25 mouse cellular contexts compared by ENCODE assay signal in genomic region chr6:28745864-28746263, GRCm38 (mm10).
"Had no signal": no experiment of that assay in that cellular context is flagged by ENCODE, and none has a peak within 500 bp of the region (broad histone marks: within the 10 kb centered on the region; RNA-seq: fewer than 3 reads in every experiment).

No protein-coding gene starts in this region.

- H3K27ac ChIP-seq: kidney, postnatal 0 days; limb, embryonic 10.5 days; limb, embryonic 13.5 days; liver, embryonic 12.5 days; liver, embryonic 15.5 days; lung, embryonic 15.5 days; midbrain, embryonic 10.5 days; midbrain, embryonic 13.5 days; neural tube, embryonic 13.5 days; stomach, embryonic 15.5 days had no signal

- ATAC-seq: midbrain, embryonic 13.5 days; midbrain, embryonic 16.5 days had no signal

- H3K4me1 ChIP-seq: liver, embryonic 15.5 days had no signal

- H3K4me2 ChIP-seq: limb, embryonic 13.5 days; liver, embryonic 12.5 days; liver, embryonic 15.5 days; lung, embryonic 15.5 days; midbrain, embryonic 13.5 days; neural tube, embryonic 13.5 days; stomach, embryonic 15.5 days had no signal

- DNase-seq: kidney, adult 18-20 months; kidney, adult 9 months; kidney, postnatal 25 days; layer of hippocampus, postnatal 36 days; liver; lung, adult 18-20 months; lung, postnatal 10 days; lung, postnatal 36 days; retina, postnatal 1 day; right cerebral cortex, postnatal 25 days; spleen, adult 18-20 months; thymus, postnatal 25 days had no signal

- H3K36me3 ChIP-seq: stomach, embryonic 15.5 days had no signal

- H3K4me3 ChIP-seq: limb, embryonic 10.5 days; limb, embryonic 13.5 days; liver, embryonic 12.5 days; liver, embryonic 15.5 days; lung, embryonic 15.5 days; megakaryocyte, embryonic 14.5 days; midbrain, embryonic 10.5 days; midbrain, embryonic 13.5 days; myocyte; neural tube, embryonic 13.5 days; stomach, embryonic 15.5 days had no signal

- H3K9ac ChIP-seq: limb, embryonic 13.5 days; liver, embryonic 12.5 days; liver, embryonic 15.5 days; lung, embryonic 15.5 days; midbrain, embryonic 13.5 days; neural tube, embryonic 13.5 days; stomach, embryonic 15.5 days had no signal

- H3K9me3 ChIP-seq: limb, embryonic 10.5 days; limb, embryonic 13.5 days; liver, embryonic 12.5 days; liver, embryonic 15.5 days; lung, embryonic 15.5 days; megakaryocyte, embryonic 14.5 days; midbrain, embryonic 10.5 days; midbrain, embryonic 13.5 days; neural tube, embryonic 13.5 days; stomach, embryonic 15.5 days had no signal

- H3K27me3 ChIP-seq: limb, embryonic 13.5 days; liver, embryonic 12.5 days; liver, embryonic 15.5 days; lung, embryonic 15.5 days; megakaryocyte, embryonic 14.5 days; midbrain, embryonic 13.5 days; neural tube, embryonic 13.5 days; stomach, embryonic 15.5 days had no signal
